Mouse (Mus musculus) bone marrow, adult 2 months (tissue): ENCODE data around the gene Samd9l.
"Not testable (repeated sequence)": the region's sequence is repeated elsewhere in the genome, so short reads cannot be mapped to it uniquely, and the experiment has no call there.

Experiments used
- CTCF ChIP-seq: fragments of 200-500 bp; IDR thresholded peaks from 2 replicates; pipeline ENCODE4 v1.5.1; 2011; ENCODE audit warnings: low read length, control low read depth; ENCODE audit not compliant: control insufficient read depth, insufficient read depth
- POLR2A ChIP-seq: fragments of 200-500 bp; IDR thresholded peaks from 2 replicates; pipeline ENCODE4 v1.6.1; 2011; ENCODE audit warnings: low read depth, mild to moderate bottlenecking, control low read depth, low read length, borderline replicate concordance; ENCODE audit not compliant: control insufficient read depth

GRCm38 (mm10) chr6:3384115-3384791, 15.1 kb downstream of the Samd9l start:
- not testable (repeated sequence) for TF ChIP-seq CTCF, POLR2A
